Mouse (Mus musculus): Measurements from ENCODE around the gene Wnt1. TPM values are rescaled to one million over a fixed set of nuclear protein-coding genes. Genes with fewer than 3 reads are reported as not detected.

The Wnt1 gene
- total RNA-seq, 2 experiments from 2014 or later = not detected

GRCm38 (mm10) chr15:98837006-98837742, 47.5 kb downstream of the Wnt1 start:
- no peak for DNase-seq

- DNase-seq = no peak
Measured at GRCm38 (mm10) chr15:98837743-98838103, 48.1 kb downstream of the Wnt1 start.

- no peak for DNase-seq
Measured at GRCm38 (mm10) chr15:98839161-98839560, 49.5 kb downstream of the Wnt1 start.

- no peak for DNase-seq
Measured at GRCm38 (mm10) chr15:98839671-98840585, 50.3 kb downstream of the Wnt1 start.

Other genes starting within 250 kb of the Wnt1 start
- 10 to 100 TPM; 55.6 to 67.1 TPM for gene Ccnt1, start 218.9 kb upstream of the Wnt1 start, total RNA-seq (2021)
- 1 to 10 TPM in 1 of 2 experiments, under 1 TPM in 1; 0.83 to 1.1 TPM for gene 4930415O20Rik, start 218.9 kb upstream of the Wnt1 start, total RNA-seq (2021)
- 10 to 100 TPM; 43.8 to 62.6 TPM for gene Adcy6, start 179.8 kb upstream of the Wnt1 start, total RNA-seq (2021)
- gene Cacnb3, start 159.0 kb upstream of the Wnt1 start, total RNA-seq (2021) = 10 to 100 TPM; 10.2 to 13.3 TPM
- gene Ddx23, start 127.0 kb upstream of the Wnt1 start, total RNA-seq (2021) = 10 to 100 TPM; 75.5 to 84.3 TPM
- gene Rnd1, start 112.4 kb upstream of the Wnt1 start, total RNA-seq (2021) = 1 to 10 TPM; 2.1 to 2.4 TPM
- gene Ccdc65, start 81.7 kb upstream of the Wnt1 start, total RNA-seq (2021) = under 1 TPM; 0.23 to 0.26 TPM
- 1 to 10 TPM; 7.5 to 9.1 TPM for gene Fkbp11, start 61.7 kb upstream of the Wnt1 start, total RNA-seq (2021)
- gene Arf3, start 26.6 kb upstream of the Wnt1 start, total RNA-seq (2021) = 100 to 1,000 TPM; 132 to 140 TPM
- gene Wnt10b, start 11.7 kb upstream of the Wnt1 start, total RNA-seq (2021) = 1 to 10 TPM; 1.1 to 1.3 TPM
- gene Ddn, start 19.6 kb downstream of the Wnt1 start, total RNA-seq (2021) = under 1 TPM; 0.10 to 0.30 TPM
- gene Prkag1, start 41.7 kb downstream of the Wnt1 start, total RNA-seq (2021) = 10 to 100 TPM; 68.3 to 87.0 TPM
- gene Kmt2d, start 81.3 kb downstream of the Wnt1 start, total RNA-seq (2021) = 10 to 100 TPM; 52.1 to 79.5 TPM
- gene Rhebl1, start 104.7 kb downstream of the Wnt1 start, total RNA-seq (2021) = 1 to 10 TPM; 2.2 to 2.9 TPM
- gene Dhh, start 108.7 kb downstream of the Wnt1 start, total RNA-seq (2021) = 1 to 10 TPM; 2.2 to 3.0 TPM
- gene Lmbr1l, start 128.4 kb downstream of the Wnt1 start, total RNA-seq (2021) = 10 to 100 TPM; 14.0 to 15.5 TPM
- gene Tuba1b, start 144.7 kb downstream of the Wnt1 start, total RNA-seq (2021) = 100 to 1,000 TPM; 252 to 276 TPM
- not detected for gene Gm49450, start 163.7 kb downstream of the Wnt1 start, total RNA-seq (2021)
- 100 to 1,000 TPM in 1 of 2 experiments, 10 to 100 TPM in 1; 87.9 to 123 TPM for gene Tuba1a, start 163.8 kb downstream of the Wnt1 start, total RNA-seq (2021)
- gene Tuba1c, start 240.0 kb downstream of the Wnt1 start, total RNA-seq (2021) = 100 to 1,000 TPM; 272 to 276 TPM

Data from adrenal gland, postnatal 36 days (tissue).